Mouse (Mus musculus): ENCODE measurements around the gene Zfp276.
A peak's percentile ranks its signal among the peaks of the same experiment; 100 is the strongest.
"Not testable (repeated sequence)": the region's sequence is repeated elsewhere in the genome, so short reads cannot be mapped to it uniquely, and the experiment has no call there.

Zfp276 gene

GRCm38 (mm10) chr8:123254099-123254885 is at the start of gene Zfp276, which contains the start of gene Vps9d1:
TSS of gene Zfp276 (plus strand) at chr8:123254195.
TSS of gene Vps9d1 (minus strand) at chr8:123254348.
- DNase-seq (ENCODE audit: extremely low read depth, insufficient read length, low spot score) = peak; percentile 77

- DNase-seq (ENCODE audit: extremely low read depth, insufficient read length, low spot score) = no peak
Measured at GRCm38 (mm10) chr8:123211876-123212275, 42.1 kb upstream of the Zfp276 start.

DNA sequence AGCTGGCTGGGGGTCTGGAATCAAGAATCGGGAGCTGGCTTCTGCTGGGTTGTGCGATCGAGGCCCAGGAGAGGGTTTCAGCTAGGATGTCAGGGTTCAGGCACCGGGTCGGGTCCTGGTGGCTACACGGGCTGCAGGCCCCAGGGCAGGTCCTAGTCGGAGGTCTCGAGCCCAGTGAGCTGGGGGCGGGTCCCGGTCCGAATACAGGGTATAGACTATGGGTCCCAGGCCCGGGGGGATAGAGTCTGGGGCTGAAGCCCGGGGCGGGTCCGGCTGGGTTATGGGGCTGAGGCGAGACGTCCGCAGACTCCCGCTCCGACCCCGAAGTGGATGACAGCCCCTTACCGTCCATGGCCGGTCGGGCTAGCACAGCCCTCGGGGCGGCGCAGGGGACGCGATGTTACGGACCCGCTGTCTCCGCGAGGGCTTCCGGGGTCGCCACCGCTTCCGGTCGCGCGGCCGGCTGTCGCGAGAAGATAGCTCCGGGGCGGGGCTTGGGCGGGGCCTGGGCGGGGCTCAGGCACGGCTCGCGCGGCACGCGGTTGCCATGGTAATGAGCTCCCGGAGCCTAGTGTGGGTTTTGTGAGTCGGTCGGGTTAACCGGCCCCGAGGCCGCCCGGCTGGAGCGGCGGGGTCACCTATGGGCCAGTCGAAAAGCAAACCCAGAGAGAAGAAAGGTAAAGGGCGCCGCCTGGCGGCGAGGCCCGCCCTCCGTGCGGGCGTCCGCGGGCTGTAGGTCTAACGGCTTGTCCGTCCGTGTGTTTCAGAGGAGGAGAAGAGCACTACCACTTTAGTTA is 41.5 kb upstream of the Zfp276 start, which contains the start of the genes Chmp1a and Spata33:
Gene Chmp1a (minus strand): TSS at position 443 of the 797 bp plus-strand sequence.
Gene Spata33 (plus strand): TSS at position 512 of the 797 bp plus-strand sequence.
- peak; percentile 96 for DNase-seq (ENCODE audit: extremely low read depth, insufficient read length, low spot score)

DNA sequence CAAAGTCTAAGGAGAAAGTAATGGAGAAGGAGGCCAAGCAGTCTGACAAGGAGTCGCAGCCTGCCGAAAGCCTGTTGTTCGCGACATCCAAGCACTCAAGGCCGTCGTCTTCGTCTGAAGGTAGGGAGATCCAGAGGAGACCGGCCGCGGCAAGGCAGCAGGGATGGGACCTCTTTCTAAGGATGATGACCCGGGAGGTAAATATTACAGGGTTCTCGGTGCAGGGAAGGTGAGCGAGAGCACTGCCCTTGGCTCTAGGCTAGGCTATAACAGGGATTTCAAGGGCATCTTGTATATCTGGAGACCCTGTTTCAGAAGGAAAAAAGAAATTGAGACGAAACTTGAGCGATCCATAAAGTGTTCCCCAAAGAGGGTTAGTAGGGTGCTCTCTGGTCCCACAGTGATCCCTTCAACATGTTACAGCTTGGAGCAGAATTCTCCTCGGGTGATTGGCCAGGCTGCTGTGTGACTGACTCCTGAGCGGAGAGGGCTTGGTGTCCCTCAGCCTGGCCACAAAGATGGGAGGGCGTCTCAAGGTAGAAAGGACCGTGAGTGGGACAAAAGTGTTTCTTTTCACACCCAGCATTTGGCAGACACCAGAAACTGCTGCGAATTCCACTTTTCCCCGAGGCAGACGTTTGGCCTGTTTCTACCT is 40.8 kb upstream of the Zfp276 start:
- DNase-seq (ENCODE audit: extremely low read depth, insufficient read length, low spot score) = no peak

- DNase-seq (ENCODE audit: extremely low read depth, insufficient read length, low spot score) = no peak
Measured at GRCm38 (mm10) chr8:123215430-123215829, 38.6 kb upstream of the Zfp276 start.

DNA sequence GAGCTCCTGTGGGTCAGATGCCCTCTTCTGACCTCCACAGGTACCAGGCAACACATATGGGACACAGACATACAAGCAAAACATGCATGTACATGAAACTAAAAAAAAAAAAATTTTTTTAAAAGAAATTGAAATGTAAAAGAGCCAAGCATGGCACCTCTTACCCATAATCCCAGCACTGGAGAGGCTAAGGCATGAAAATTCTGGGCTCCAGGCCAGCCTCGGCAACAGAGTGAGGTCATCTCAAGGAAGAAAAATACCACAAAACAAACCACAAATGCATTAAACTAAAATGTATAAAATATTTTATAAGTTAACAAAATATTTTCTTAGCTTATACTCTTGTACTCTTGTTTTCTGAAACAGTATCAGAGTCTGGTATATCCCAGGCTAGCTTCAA is 33.1 kb upstream of the Zfp276 start:
- peak; percentile 35 for DNase-seq (ENCODE audit: extremely low read depth, insufficient read length, low spot score)

DNA sequence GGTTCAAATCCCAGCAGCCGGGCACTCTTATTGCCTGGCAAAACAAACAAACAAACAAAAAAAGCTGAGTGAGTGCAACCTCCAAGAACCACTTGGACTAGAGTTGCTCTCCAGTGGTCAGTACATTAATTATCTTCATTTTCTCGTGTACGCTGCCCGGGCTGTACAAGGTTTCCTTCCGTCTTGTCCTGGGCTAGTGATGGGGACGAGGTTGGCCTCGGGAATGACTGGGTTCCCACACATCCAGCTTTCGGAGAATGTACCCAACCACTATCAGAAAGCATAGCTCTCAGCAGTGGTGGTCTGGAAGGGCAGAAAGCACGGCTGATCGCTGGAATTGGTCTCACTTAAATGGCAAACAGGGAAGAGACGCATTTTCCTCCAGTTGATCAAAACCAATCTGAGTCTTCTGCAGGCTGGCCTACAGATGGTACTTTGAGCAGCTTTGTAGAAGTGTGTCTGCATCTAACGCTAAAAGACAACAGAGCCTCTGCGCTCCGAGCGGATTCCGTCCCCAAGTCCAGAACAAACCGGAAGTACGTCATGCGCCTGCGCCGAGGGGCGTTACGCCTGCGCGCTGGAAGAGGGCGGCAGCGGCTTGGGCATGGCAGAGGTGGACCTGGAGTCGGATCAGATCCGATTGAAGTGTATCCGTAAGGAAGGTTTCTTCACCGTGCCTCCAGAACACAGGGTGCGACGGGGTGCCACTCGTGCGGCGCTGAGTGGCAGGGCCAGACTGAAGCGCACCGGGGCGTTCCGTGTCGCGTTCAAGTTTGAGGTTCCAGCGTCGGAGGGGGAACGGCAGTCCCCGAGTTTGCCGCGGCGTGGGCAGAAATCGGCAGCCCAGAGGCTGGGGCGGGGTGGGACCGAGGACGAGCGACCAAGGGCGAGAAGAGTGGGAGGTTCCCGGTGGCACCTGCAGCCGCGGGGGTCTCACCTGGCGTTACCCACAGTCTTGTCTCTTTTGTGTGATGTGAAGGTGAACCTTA is 29.4 kb upstream of the Zfp276 start, which contains the start of gene Cdk10:
Gene Cdk10 (plus strand): TSS at position 565 of the 989 bp plus-strand sequence.
- peak; percentile 83 for DNase-seq (ENCODE audit: extremely low read depth, insufficient read length, low spot score)

DNA sequence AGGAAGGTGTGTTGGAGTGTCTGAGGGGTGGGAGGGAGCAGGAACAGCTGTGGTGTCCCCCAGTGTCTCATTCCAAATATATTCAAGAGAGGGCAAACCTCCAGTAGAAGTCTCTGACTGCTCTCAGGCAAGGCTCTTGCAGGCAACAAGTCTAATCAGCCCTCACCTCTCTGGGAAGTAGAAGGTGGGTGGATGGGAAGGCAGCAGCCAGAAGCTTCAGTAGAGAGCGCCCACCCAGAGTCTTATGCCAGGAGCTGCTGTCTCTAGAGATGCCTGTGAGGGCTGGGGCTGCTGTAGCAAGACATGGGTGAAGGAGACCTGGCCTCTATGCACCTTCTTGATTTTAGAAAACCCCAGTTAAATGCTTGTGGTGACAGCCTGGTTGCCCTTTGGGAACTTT is 25.6 kb upstream of the Zfp276 start:
- DNase-seq (ENCODE audit: extremely low read depth, insufficient read length, low spot score) = no peak

GRCm38 (mm10) chr8:123230326-123230725 is 23.7 kb upstream of the Zfp276 start:
- DNase-seq (ENCODE audit: extremely low read depth, insufficient read length, low spot score) = not testable (repeated sequence)

DNA sequence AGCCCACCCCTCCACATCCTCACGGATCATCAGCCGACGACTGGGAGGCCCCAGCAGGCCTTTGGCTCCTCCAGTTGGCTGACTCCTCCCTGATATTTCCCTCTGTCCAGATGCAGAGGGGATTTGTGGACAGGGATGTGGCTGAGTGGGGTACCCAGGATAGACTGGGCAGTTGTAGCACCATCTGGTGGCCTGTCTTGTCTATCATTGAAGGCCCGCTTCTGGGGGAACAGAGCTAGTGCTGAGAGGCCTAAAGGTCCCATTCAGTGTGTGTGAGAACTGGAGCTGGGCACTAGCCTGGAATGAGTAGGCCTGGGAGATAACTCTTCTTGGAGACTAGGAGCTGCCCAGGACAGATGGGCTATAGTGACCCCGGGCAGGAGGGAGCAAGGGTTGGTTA is 22.3 kb upstream of the Zfp276 start:
- no peak for DNase-seq (ENCODE audit: extremely low read depth, insufficient read length, low spot score)

- no peak for DNase-seq (ENCODE audit: extremely low read depth, insufficient read length, low spot score)
Measured at GRCm38 (mm10) chr8:123232553-123232952, 21.4 kb upstream of the Zfp276 start.

GRCm38 (mm10) chr8:123233300-123233699 is 20.7 kb upstream of the Zfp276 start:
- no peak for DNase-seq (ENCODE audit: extremely low read depth, insufficient read length, low spot score)

- DNase-seq (ENCODE audit: extremely low read depth, insufficient read length, low spot score) = no peak
Measured at GRCm38 (mm10) chr8:123233760-123234159, 20.2 kb upstream of the Zfp276 start.

- DNase-seq (ENCODE audit: extremely low read depth, insufficient read length, low spot score) = no peak
Measured at GRCm38 (mm10) chr8:123234918-123235519, 19.0 kb upstream of the Zfp276 start.

DNA sequence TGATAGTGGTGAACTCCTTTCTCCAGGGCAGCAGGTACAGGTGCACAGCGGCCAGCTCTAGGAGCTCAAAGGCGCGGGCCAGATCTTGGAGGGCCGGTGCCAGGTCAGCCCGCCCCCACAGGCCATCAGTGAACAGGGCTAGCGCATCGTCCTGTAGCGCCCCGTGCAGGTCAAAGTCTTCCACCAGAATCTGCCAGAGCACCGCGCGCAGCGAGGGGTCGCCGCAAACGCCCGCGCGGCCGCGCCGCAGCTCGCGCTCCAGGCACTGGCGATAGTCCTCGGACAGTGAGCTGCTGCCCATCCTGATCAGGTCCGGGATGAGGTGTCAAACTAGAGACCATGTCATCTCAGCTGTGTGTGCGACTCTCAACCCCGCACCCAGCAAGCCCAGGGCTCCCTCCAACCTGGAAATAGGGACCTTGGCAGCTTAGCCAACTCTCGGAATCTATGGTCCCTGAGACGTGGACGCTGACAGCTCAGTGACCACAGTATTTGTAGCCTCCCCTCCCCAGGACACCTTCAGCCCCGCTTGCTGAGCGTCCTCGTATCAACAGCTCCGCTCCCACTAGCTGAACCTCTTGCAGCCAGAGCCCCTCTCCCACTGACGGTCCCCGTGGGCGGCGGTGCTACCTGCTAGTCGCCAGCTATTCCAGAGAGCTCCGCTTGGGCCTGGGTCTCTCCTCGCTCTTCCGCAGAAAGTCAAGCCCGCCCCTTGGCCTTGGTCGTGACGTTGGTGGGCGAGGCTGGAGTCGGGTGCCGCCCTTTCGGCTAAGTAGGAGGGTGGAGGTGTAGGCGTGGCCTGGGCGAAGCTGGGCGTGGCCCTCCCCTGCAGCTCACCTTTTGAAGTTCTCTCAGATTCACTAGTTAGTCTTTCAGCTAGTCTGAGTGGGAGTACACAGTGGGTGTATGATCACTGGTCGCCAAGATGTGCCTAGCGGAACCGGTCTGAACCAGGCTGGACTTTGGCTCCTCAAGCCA is 18.2 kb upstream of the Zfp276 start, which contains the start of gene Spata2l:
Gene Spata2l (minus strand): TSS at position 714 of the 978 bp plus-strand sequence.
- DNase-seq (ENCODE audit: extremely low read depth, insufficient read length, low spot score) = peak; percentile 67

GRCm38 (mm10) chr8:123239398-123239797 is 14.6 kb upstream of the Zfp276 start:
- no peak for DNase-seq (ENCODE audit: extremely low read depth, insufficient read length, low spot score)

DNA sequence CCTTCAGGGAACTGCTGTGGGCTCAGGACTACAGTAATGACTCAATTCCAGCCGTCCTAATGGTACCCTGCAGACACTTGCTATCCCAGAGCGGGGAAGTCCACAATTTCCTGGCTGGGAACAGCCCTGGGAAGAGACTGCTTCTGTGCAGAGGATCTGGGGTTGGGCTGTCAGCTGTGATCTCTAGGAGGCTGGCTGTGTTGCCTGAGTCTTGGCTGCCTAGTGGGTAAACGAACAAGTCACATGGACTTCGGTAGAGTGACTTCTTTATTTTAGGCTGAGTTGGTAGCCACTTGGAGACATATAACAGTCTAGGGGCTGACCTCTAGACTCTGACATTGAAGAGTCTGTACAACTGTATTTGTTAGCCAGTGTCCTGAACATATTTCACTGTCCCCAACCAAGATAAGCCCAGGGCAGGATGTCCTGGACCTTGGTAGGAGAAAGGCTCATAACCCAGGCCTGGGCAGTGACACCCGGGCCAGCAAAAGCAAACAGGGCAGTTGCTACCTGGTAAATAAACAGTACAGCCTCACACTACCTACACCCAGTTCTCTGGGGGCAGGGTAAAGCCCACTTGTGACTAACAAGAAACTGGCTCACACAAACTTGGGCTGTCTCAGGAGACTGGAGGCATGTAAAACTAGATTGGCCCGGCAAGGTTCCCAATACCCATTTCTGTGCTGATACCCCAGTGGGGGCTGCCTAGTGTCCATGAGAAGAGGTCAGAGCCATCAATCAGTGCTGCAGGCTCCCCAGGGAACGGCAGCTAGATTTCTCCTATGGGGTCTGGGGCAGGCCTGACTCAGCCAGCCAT is 11.7 kb upstream of the Zfp276 start:
- DNase-seq (ENCODE audit: extremely low read depth, insufficient read length, low spot score) = no peak
